Mouse (Mus musculus): ENCODE data around the gene Prpf31. TPM values are rescaled to one million over a fixed set of nuclear protein-coding genes. Genes with fewer than 3 reads are reported as not detected.

The Prpf31 gene
- total RNA-seq, 2 experiments from 2014 or later, result 22.4 to 26.0 TPM

DNA sequence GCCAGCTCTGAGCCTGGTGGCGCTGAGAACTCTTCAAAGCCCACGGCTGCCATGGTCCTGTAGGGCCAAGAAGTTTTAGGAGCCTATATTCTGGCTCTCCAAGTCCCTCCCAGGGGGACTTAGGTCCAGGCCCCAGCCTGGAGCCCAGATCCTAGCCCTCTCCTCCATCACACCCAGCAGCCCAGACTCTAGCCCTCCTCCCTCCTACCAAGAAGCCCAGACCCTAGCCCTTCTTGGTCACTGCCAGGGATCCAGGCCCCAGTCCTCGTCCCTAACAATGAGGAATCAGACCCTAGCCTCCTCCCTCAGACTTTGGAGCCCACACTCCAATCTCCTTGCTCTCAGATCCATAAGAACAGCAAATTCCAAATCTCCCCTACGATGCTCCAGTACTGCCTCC is 755 bp upstream of the Prpf31 start:
- no peak for DNase-seq

DNA sequence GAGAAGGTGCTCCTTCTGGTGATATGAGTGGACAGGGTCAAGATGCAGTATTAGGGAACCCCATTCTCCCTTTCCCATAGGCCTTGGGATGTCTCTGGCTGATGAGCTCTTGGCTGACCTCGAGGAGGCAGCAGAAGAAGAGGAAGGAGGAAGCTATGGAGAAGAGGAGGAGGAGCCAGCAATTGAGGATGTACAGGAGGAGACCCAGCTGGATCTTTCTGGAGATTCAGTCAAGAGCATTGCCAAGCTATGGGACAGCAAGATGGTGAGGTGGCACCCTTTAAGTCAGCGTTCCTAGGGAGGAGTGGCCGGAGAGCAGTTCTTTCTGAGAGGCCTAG is 662 bp downstream of the Prpf31 start:
- DNase-seq, result no peak

DNA sequence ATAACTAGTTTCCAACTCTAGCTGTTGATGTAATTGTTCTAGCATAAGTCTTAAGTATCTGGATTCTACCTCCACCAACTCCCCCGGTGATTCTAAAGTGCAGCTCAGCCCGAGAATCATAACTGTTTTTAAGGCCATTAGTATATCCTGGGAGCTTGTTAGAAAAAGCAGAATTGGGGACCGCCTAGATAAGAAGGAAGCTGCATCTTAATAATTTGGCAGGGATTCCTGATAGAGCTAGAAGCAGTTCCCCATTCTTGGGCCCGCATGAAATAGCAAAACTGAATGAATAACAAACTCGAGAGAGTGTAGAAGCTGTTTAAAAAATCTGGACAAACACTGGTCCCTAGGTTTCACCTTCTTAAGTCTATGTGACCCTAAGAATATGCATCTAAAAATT is 13.6 kb downstream of the Prpf31 start:
- no peak for DNase-seq

DNA sequence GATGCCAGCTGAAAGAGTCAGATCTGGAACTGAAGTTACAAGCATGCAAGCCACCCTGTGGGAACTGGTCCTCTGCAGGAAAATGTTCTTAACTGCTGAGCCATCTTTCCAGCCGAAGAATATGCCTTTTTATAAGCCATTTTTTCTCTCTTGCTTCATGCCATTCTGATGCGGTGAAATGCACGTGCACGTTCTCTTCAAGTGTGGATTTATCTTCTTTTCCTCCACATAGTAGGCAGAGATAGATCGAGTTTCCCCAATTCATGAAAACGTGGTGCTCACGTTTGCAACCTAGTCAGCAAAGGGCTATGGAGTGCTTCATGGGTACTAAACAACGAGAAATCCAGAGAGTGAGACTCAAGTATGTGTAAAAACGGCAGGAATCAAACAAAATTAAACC is 14.1 kb downstream of the Prpf31 start:
- DNase-seq, result no peak

DNA sequence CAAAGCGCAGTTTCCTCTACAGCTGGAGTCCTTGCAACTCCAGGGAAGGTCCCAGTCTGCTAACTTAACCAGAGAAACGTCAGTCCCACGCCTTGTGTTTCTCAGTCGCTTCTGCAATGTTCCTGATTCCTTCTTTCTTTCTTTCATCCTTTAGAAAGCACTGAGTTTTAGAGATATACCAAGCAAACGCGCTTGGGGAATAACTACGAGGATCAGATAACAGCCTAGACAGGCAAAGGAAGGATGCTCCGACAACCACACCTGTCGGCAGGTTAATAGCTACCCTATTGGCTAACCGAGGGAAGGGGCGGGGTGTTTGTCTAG is 14.5 kb downstream of the Prpf31 start:
- no peak for DNase-seq

DNA sequence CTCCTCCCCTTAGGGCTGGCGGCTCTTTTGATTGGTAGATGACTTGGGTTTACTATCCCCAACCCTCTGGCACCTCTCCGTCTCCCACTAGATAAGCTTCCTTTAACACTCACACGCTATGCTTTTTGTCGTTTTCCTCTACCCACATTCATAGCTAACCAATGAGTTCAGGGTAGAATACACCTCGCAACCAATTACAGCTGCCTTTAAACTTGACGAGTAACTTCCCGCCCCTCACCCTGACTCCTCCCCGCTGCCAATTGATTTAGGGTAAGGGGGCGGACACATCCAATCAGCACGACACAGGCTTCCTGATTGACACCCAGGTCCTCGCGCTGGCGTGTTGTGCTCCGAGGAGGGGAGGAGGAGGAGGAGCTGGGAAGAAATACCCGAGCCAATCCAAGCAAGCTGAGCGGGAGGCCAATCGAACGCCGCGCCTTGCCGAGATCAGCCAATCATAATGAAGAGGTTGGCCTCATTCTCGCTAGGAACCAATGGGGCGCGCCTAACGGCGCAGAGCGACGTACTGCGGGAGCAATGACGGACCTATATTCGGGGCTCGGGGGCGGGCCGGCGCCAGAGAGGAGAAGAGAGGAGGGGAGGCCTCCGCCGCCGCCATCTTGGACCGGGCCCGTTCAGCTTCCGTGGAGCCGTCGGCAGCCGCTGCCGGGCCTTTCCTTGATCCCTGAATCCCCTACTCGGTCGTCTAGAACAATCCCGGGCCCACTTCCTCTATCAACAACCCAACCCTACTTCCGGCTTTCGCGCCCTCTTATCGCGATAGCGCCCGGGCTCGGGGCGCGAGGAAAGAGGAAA is 15.1 kb downstream of the Prpf31 start, which contains the start of gene Cnot3:
Gene Cnot3 (plus strand): TSS at position 597 of the 816 bp plus-strand sequence.
- peak; percentile 98 to 100 for DNase-seq

DNA sequence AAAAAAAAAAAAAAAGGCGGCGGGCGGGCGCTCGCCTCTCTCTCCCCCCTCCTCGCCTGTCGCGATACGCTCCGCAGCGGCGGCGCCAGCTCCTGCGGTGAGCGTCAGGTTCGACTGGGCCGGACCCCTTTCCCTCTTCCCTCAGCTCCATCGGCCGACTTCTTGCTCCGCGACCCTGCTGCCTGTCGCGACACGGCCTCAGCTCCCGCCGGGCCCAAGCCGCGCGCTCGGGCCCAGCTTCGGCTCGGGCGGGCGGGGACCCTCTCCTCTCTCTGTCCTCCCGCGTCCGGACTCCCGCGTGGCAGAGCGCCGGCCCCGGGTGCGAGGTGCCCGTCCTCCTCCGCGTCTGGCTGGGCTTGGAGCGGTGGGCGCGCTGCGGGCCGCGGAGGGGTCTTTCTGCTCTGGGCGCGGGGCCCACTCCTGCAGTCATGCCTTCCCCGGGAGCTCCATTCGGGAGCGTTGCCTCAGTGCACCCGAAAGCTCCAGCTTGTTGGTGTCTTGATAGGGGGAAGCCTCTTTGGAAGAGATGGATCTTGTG is 15.8 kb downstream of the Prpf31 start:
- peak in 1 of 2 experiments; percentile 45 for DNase-seq

DNA sequence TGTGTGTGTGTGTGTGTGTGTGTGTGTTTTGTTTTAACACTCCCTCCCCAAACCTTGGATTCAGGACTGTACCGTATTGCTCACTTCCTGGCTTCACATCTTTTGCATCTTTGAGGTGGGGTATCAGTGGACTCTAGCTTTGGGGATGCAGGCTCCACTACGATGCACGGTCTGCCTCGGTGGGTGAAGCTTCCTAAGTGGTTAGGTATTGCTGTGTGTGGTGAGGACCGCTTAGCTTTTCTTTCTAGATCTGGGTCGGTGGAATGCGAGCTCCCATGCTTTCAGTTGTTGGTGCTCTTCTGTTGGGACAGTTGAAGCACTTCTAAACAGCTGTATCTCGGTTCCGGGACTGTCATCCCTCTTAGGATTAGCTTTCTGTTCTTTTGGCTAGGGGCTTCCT is 16.4 kb downstream of the Prpf31 start:
- no peak for DNase-seq

DNA sequence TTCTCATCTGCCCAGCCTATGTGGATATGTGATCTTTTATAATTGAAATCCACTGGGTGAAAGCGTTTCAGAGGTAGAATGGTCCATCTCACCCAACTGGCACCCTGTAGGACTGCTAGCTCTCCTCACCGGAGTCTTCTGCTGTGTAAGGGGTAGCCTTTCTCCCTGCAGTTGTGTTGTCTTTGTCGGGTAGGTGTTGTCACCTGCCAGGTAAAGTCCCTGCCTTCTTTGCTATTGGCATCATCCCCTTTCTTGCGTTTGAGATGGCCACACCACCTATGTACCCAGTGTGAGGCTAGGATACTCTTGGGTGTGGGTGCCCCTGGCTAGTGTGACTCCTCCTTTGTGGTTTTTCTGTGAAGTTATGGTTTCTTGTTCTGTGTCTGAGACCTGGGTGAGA is 16.9 kb downstream of the Prpf31 start:
- no peak for DNase-seq

DNA sequence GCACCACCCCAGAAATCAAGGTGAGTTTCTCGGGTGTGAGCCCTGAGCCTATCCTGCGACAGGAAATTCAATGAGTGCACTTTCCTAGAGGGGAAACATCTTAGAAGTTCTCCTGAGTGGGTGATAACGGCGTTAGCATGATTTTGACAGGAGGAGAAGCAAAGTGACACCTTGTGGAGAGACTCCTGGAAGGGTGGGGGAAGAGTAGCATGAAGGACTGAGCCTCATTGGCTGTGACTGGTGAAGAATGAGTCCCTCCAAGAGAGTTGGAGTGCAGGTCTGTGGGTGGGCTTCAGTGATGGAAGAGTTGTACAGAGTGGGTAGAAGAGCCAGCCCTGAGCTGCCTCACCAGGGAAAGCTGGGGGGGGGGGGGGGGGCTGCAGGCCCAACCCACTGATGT is 27.2 kb downstream of the Prpf31 start:
- DNase-seq, result no peak

DNA sequence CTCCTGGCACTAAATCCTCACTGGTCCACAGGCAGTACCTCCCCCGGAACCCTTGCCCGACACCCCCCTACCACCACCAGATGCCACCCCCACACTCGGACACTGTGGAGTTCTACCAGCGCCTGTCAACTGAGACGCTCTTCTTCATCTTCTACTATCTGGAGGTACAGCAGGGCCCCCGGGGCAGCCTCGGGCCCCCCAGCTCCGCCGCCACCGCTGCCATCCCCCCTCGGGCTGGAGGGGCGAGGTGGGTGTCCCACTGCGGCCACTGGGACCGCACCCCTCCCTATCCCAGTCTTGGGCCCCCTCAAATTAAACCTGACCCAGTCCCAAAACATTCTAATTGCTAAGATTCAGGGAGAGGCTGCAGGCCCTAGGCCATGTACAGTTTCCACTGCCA is 28.8 kb downstream of the Prpf31 start:
- no peak for DNase-seq

DNA sequence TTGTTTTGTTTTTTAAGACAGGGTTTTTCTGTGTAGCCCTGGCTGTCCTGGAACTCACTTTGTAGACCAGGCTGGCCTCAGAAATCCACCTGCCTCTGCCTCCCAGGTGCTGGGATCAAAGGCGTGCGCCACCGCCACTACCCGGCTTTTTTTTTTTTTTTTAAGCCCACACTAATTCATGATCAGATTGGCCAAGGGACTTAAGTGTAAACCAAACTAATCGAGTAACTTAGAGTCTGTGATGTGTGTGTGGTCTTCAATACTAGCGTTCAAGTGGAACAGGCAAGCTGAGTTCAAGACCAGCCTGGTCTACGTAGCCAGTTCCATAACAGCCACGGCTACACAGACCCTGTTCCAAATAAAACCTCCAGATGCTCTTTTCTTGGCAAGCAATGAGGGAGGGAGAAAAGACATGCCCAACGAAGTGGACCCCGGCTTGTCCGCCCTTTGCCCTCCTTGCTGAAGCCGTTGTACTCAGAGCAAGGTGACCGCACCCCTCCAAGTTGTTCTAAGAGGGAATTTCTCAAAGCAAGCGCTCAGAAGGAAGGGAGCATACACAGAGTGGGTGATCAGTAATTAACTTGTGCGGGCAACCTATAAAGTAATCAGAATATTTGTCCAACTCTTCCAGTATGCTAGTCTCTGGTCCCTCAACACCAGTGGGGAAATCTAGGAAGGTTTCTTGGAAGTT is 34.9 kb downstream of the Prpf31 start:
- no peak for DNase-seq

DNA sequence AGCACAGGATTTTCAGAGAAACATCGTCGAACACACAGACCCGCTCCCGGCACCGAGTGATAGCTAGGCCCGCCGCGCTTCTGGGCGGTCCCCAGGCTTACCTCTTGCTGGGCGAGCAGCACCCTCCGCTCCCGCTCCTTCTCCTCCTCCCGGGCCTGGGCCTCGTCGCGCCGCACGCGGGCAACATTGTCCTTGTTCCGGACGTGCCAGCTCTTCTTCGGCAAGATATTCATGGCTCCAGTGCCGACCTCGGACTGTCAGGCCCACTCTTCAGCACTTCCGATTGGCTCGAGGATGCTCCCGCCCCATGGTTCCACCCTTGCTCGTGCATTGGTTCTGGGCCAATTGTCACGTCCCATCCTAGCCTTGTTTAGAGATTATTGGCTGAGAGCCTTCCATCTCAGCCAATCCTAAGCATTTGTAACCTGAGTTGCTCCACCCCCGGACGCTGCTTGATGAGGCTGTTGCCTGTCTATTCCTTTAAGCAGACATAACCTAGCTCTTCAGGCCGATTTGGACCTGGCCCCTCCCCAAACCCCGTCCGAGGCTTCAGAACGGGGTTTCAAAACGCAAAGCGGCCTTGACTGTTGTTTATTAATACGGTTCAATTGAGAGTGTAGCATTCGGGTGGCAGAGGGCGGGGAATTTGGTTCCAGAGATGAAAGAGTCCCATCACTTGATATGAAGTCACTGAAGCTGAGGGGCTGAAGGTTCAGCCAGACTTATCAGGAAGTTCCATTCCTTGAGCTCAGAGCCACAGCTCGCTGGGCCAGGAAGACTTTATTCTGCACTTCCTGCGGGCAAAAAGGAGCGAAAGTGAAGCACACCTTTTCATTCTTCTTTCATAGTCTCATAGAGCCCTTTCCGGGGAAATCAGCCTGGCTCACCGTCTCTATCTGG is 35.7 kb downstream of the Prpf31 start, which contains the start of gene Leng1:
Gene Leng1 (minus strand): TSS at position 626 of the 900 bp plus-strand sequence.
- DNase-seq, result peak; percentile 98 to 99

DNA sequence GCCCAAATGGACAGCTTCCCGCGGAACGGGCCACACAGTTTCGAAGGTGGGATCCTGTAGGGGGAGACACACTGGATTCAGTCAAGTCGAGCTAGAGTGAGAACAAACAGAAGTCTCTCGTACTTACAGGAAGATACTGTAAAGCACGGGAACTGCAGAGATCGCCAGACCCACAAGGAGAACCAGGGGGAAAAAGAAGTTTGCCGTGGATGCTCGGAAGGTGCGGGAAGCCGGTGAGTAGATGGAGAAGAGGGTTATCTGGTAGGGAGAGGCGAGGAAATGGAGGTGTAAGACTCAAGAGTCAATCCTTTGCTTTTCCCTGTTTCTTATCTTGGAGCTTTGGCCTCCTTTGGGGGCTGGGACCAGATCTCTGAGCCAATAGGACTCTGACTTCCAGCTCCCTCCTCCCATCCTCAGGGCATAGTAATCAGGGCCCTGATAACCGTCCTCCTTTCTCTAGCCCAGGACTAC is 37.2 kb downstream of the Prpf31 start:
- DNase-seq, result peak in 1 of 2 experiments; percentile 27

DNA sequence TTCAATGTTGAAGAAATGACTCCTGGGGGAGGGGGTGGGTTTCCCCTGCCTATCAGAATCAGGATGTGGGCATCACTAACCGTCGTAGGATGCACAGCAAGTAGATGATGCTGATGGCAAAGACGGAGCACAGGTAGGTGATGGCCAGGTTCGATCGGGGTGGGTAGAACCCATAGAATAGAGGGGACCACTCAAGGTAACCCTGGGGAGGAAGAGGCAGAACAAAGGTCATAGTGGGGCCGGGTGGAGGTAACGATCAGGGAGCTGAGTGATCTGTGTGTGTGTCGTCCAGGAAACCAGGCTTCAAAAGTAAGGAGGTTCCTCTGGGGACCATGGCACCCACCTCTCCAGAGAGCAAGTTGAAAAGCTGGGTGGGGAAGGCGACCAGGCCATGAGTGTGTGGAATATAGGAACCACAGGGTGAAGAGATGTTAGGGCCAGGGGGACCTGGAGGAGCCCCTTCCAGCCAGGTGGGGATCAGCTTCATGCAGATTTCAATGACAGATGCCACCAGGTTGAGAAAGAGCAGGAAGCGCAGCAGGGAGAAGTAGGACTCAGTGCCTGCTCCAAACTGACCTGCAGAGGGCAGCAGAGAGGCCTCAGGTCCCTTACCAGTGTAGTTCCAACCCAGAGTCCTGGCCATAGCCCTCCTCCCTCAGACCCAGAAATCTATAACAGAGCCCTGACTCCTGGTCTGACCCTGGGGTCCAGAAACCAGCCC is 44.9 kb downstream of the Prpf31 start:
- peak; percentile 79 to 92 for DNase-seq

DNA sequence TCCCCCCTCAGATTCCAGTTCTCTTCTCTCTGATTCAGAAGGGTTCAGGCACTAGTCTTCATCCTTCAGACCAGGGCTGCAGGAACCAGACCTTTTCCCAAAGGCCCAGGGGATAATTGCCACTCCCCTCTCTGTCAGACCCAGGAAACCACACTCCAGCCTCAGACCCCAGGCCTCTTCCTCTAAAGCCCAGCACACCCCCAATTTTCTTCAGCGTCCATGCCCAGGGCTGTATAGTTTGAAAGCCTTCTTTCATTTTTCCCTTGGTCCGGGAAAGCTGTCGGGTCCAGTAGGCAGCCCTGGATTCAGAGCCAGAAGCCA is 45.4 kb downstream of the Prpf31 start:
- no peak for DNase-seq

DNA sequence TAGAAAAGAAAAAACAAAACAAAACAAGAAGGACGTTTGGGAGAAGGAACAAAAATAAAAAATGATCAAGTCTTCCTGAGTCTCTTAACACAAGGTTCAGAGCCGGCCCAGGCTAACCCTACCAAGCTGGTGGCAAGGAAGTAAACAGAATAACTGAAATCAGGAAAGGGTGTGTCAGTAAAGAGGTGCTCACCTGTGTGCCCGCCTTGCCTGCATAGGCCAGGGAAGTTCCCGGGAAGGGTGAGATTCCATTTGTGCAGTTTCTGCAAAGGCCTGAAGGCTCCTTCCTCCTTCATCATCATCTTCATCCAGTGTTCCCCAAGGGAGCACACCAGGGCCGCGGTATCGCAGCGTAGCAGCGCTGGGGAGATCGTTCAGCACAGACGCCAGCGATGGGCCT is 46.6 kb downstream of the Prpf31 start:
- no peak for DNase-seq

DNA sequence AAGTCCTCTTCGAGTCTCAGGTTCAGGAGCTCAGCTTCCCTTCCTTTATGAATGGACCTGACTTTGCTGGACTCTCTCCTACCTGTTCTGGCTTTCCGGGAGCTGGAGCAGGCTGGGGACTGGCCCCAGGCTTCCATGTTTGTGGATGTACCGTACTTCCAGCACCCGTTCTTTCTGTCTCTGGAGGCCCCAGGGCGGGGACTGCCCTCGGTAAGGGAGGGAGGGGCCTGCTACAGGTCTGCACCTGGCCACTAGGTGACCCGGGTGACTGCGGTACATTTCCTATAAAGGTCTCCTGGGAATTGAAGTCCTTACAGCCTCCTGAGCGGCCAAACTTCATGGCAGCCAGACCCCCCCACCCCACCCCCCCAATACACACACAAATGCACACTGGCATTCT is 47.6 kb downstream of the Prpf31 start, which contains the start of gene Tmc4:
Gene Tmc4 (minus strand): TSS at position 212 of the 400 bp plus-strand sequence.
- DNase-seq, result no peak

DNA sequence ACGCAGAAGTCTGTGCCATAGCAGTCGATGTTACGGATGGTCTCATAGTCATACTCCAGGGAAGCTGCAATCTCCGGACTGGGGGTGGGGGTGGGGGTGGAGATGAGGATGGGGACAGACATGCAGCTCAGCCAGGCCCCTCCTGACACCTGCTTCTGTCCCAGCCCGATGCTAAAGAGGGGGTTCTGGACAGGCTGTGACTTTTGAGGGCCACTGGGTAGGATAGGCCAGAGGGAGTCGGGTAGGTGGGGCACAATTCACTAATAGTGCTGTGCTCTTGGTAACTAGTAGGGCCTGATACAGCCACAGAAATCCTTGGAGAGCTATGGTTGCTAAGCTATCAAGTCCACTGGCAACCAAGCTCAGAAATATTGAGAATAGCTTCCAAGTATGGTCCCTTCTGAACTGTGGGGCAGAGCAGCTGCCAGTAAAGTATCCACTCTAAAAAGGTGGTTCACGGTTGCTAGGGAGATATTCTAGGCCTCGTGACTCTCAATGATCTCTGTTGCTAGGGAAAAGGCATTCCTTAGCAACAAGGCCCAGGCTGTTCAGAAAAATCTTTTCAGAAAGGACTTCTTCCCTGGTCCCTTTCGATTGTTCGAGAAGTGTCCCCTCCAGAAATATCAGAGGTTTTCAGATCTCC is 54.2 kb downstream of the Prpf31 start:
- no peak for DNase-seq

DNA sequence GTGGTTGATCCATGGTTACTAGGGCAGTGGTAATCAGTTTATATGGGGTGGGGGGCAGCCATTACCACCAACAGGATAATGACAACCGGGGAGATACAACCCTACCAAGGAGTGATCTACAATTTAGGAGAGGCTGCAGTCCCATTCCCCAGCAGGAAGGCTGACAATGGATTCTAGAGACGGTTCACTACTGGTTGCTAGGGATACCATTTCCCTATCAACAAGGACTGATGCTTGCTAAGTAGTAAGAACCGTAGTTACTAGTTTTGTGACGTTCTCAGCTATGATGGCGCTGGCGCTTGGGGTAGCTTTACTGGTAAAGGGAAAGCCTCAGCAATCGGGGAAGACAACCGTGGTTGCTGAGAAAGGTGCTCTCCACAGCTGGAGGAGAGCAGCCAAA is 54.9 kb downstream of the Prpf31 start:
- DNase-seq, result no peak

All from heart, adult 18-20 months (tissue).